Mouse (Mus musculus): ENCODE data around the gene Plekhh1.
"Not testable (repeated sequence)": the region's sequence is repeated elsewhere in the genome, so short reads cannot be mapped to it uniquely, and the experiment has no call there.

The Plekhh1 gene

GRCm38 (mm10) chr12:79027526-79027925 is 1.4 kb upstream of the Plekhh1 start:
- in situ Hi-C loops (cut with MseI, MboI) = not testable (repeated sequence)

- in situ Hi-C loops (cut with MseI, MboI) = loop anchor here in 1 of 2 experiments (10.0 kb wide), 1 partner anchor 50 kb away; the partner anchor contains the start of gene Pigh
These were observed 5.4 kb downstream of the Plekhh1 start for GRCm38 (mm10) chr12:79034331-79034730.

GRCm38 (mm10) chr12:79035349-79035748 is 6.4 kb downstream of the Plekhh1 start:
- in situ Hi-C loops (cut with MseI, MboI) = loop anchor here in 1 of 2 experiments (10.0 kb wide), 1 partner anchor 49 kb away; the partner anchor contains the start of gene Pigh

GRCm38 (mm10) chr12:79039708-79040107 is 10.7 kb downstream of the Plekhh1 start:
- in situ Hi-C loops (cut with MseI, MboI) = loop anchor here in 1 of 2 experiments (10.0 kb wide), 1 partner anchor 45 kb away; the partner anchor contains the start of gene Pigh

GRCm38 (mm10) chr12:79040201-79040827 is 11.4 kb downstream of the Plekhh1 start:
- in situ Hi-C loops (cut with MseI, MboI) = no loop called here

GRCm38 (mm10) chr12:79041436-79041835 is 12.5 kb downstream of the Plekhh1 start:
- in situ Hi-C loops (cut with MseI, MboI) = no loop called here

GRCm38 (mm10) chr12:79044668-79045067 is 15.7 kb downstream of the Plekhh1 start:
- in situ Hi-C loops (cut with MseI, MboI) = no loop called here

GRCm38 (mm10) chr12:79046171-79046570 is 17.2 kb downstream of the Plekhh1 start:
- in situ Hi-C loops (cut with MseI, MboI) = no loop called here

GRCm38 (mm10) chr12:79047203-79047602 is 18.2 kb downstream of the Plekhh1 start:
- in situ Hi-C loops (cut with MseI, MboI) = no loop called here

GRCm38 (mm10) chr12:79048898-79049297 is 19.9 kb downstream of the Plekhh1 start:
- in situ Hi-C loops (cut with MseI, MboI) = no loop called here

- in situ Hi-C loops (cut with MseI, MboI) = no loop called here
These were observed 20.8 kb downstream of the Plekhh1 start for GRCm38 (mm10) chr12:79049807-79050206.

- in situ Hi-C loops (cut with MseI, MboI) = no loop called here
These were observed 21.7 kb downstream of the Plekhh1 start for GRCm38 (mm10) chr12:79050545-79051212.

- in situ Hi-C loops (cut with MseI, MboI) = no loop called here
These were observed 23.1 kb downstream of the Plekhh1 start for GRCm38 (mm10) chr12:79052073-79052472.

GRCm38 (mm10) chr12:79055276-79055675 is 26.3 kb downstream of the Plekhh1 start:
- in situ Hi-C loops (cut with MseI, MboI) = no loop called here

GRCm38 (mm10) chr12:79059573-79059972 is 30.6 kb downstream of the Plekhh1 start:
- in situ Hi-C loops (cut with MseI, MboI) = no loop called here

- in situ Hi-C loops (cut with MseI, MboI) = no loop called here
These were observed 31.2 kb downstream of the Plekhh1 start for GRCm38 (mm10) chr12:79060134-79060533.

- in situ Hi-C loops (cut with MseI, MboI) = no loop called here
These were observed 32.0 kb downstream of the Plekhh1 start for GRCm38 (mm10) chr12:79060766-79061652.

- in situ Hi-C loops (cut with MseI, MboI) = no loop called here
These were observed 35.5 kb downstream of the Plekhh1 start for GRCm38 (mm10) chr12:79064451-79064850.

- in situ Hi-C loops (cut with MseI, MboI) = no loop called here
These were observed 37.5 kb downstream of the Plekhh1 start for GRCm38 (mm10) chr12:79066431-79066830.

GRCm38 (mm10) chr12:79067526-79067925 is 38.6 kb downstream of the Plekhh1 start:
- in situ Hi-C loops (cut with MseI, MboI) = no loop called here

GRCm38 (mm10) chr12:79068306-79068705 is 39.3 kb downstream of the Plekhh1 start:
- in situ Hi-C loops (cut with MseI, MboI) = no loop called here

- in situ Hi-C loops (cut with MseI, MboI) = no loop called here
These were observed 40.2 kb downstream of the Plekhh1 start for GRCm38 (mm10) chr12:79069187-79069608.

All from mouse trophoblast stem cell (cell line).